Mouse (Mus musculus) forebrain, embryonic 14.5 days (tissue): ENCODE results near the gene Nps. TPM values are rescaled to one million over a fixed set of nuclear protein-coding genes. Genes with fewer than 3 reads are reported as not detected.

ENCODE experiments used
- ATAC-seq: fragments of 200-750 bp; cut with Nextera tagmentation; 2 replicates; pipeline ENCODE4 v1.8.0; 2017; ENCODE audit warnings: mild to moderate bottlenecking, moderate library complexity
- DNase-seq: peaks from one replicate; pipeline ENCODE4 v3.0.0-alpha.2; 2015; ENCODE audit warnings: low spot score
- H3K27ac ChIP-seq: fragments of 300-500 bp; sonication (generic); 2 replicates; pipeline ENCODE4 v1.5.1; 2014; ENCODE audit warnings: low read depth, mild to moderate bottlenecking, control low read depth, low read length, moderate library complexity
- H3K27me3 ChIP-seq: fragments of 300-500 bp; sonication (generic); replicated peaks from 2 replicates; pipeline ENCODE4 v1.6.1; 2014; ENCODE audit warnings: low read length, control low read depth, mixed read lengths; ENCODE audit not compliant: control insufficient read depth, insufficient read depth
- H3K36me3 ChIP-seq: fragments of 300-500 bp; sonication (generic); 2 replicates; pipeline ENCODE4 v1.6.1; 2014; ENCODE audit warnings: low read length, control low read depth; ENCODE audit not compliant: control insufficient read depth, insufficient read depth
- H3K4me1 ChIP-seq: fragments of 300-500 bp; sonication (generic); 2 replicates; pipeline ENCODE4 v1.6.1; 2014; ENCODE audit warnings: antibody characterized with exemption, low read length, control low read depth; ENCODE audit not compliant: control insufficient read depth, insufficient read depth
- H3K4me2 ChIP-seq: fragments of 300-500 bp; sonication (generic); 2 replicates; pipeline ENCODE4 v1.6.1; 2014; ENCODE audit warnings: mild to moderate bottlenecking, control low read depth, low read length
- H3K4me3 ChIP-seq: fragments of 300-500 bp; sonication (generic); 2 replicates; pipeline ENCODE4 v1.5.1; 2014; ENCODE audit warnings: low read depth, low read length, control low read depth
- H3K9ac ChIP-seq: fragments of 300-500 bp; sonication (generic); 2 replicates; pipeline ENCODE4 v1.6.1; 2014; ENCODE audit warnings: mild to moderate bottlenecking, low read length, control low read depth, moderate library complexity
- H3K9me3 ChIP-seq: fragments of 300-500 bp; sonication (generic); replicated peaks from 2 replicates; pipeline ENCODE4 v1.6.1; 2016; ENCODE audit warnings: low read length, control low read depth, mixed read lengths; ENCODE audit not compliant: control insufficient read depth
- WGBS: fragments of 180-500 bp; shearing (Covaris S2); extraction: QIAGEN DNeasy Blood & Tissue Kit; methylation state at CpG from one replicate; pipeline ENCODE4 v1.1.7; 2014; 5-methylcytosine and 5-hydroxymethylcytosine counted together
- polyA plus RNA-seq: library from polyadenylated mRNA; unstranded; fragments of >200 nt; fragmentation: Nextera tagmentation; extraction: Ambion mirVana; gene quantifications from 2 replicates; pipeline ENCODE4 v1.2.1, GENCODE M21; 2014

Nps gene
- polyA plus RNA-seq, 1 experiment from 2014 or later = not detected

DNA sequence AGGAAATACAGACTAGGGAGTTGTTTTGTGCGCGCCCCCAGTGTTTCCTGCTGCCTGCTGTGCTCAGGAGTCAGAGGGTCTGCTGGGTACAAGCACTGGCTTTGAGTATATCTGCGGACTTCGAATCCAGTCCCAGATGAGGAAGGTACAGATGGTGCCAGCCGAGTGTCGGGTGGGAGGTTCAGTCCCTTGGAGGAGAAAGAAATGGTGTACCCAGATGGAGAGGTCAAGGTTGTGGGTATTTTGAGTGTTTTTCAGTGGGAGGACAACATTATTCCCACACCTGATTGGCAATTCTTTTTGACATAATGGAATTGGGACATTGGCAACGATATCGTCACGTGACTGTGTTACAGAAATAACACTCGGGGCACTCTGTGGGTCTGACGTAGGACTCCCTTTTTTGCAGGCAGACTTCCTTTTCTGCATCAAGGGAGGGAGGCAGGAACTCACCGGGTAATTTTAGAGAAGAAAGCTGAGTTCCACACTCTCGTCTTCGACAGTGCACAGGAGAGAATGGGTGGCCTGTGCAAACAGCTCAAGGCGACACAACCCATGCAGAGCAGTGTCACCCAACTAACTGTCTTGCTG, 33.2 kb downstream of the Nps start:
- 90% methylated on average over 15 of the region's 15 CpGs for WGBS
- Histone ChIP-seq H3K4me3 (no peak overlapping the region), H3K9me3 (no peaks in the 10 kb centered on the region), H3K27me3 (no peaks in the 10 kb centered on the region), H3K9ac (no peak overlapping the region), H3K4me2 (no peak overlapping the region), H3K36me3 (no peaks in the 10 kb centered on the region), H3K27ac (no peak overlapping the region), H3K4me1 (no peaks in the 10 kb centered on the region)
- ATAC-seq (no peak), DNase-seq (no peak)

DNA sequence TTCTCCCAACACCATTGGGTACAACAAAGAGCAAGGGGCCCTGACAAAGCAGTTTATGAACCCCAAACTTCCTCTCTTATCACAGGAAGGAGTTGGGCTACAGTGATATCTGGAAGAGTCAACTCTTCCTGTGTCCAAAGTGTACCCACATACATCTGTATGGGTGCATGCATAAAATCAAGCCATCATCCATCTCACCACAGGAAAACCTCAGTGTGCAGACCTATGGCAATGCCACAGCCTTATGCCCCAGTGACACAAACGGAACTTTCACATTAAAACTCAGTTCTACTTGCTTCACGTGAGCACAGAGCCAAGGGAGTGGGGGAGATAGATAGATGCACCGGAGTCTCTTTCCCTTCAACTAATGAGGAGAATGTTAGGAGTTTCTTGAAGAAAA, 36.0 kb downstream of the Nps start:
- no peak overlapping the region for H3K9ac ChIP-seq
- H3K27me3 ChIP-seq = no peaks in the 10 kb centered on the region
- H3K36me3 ChIP-seq = no peaks in the 10 kb centered on the region
- no peak overlapping the region for H3K4me2 ChIP-seq
- 92% methylated on average over 3 of the region's 3 CpGs for WGBS
- no peaks in the 10 kb centered on the region for H3K9me3 ChIP-seq
- no peak overlapping the region for H3K27ac ChIP-seq
- DNase-seq (no peak), ATAC-seq (no peak)
- no peaks in the 10 kb centered on the region for H3K4me1 ChIP-seq
- H3K4me3 ChIP-seq = no peak overlapping the region

DNA sequence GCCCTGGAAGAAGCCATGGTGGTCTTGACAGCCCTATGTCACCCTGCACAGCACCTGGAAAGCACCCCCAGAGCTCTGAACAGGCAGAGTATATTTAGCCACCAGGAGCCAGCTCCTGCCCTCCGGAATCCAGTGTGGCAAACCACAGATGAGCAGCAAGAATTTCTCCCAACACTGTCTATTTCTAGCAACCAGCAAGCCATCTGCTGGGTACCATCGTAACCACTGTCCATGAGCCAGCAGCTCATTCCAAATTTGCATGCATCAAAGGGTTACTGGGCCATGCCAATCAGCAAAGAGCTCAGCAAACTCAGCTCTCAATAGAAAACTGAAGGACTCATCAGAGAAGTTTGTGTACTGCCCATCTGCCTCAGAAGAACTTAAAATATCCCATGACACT, 46.0 kb downstream of the Nps start:
- ATAC-seq = no peak
- no peak for DNase-seq
- Histone ChIP-seq H3K4me3 (no peak overlapping the region), H3K4me2 (no peak overlapping the region), H3K36me3 (no peaks in the 10 kb centered on the region), H3K4me1 (no peaks in the 10 kb centered on the region), H3K27ac (no peak overlapping the region), H3K9me3 (no peaks in the 10 kb centered on the region), H3K9ac (no peak overlapping the region), H3K27me3 (no peaks in the 10 kb centered on the region)
- WGBS = 95% methylated on average over 2 of the region's 2 CpGs

Other genes starting within 250 kb of the Nps start
- gene Foxi2, start 151.6 kb downstream of the Nps start, polyA plus RNA-seq = not detected in 2 replicates